Mouse (Mus musculus) ES-E14 (cell line): ENCODE measurements at regions not wholly inside any gene's neighbourhood (a gene's known extent, or its start where the extent isn't known, plus 50 kb on each side); places are given as distances from the start of the nearest gene placed in this dataset.

ENCODE experiments used
- DNase-seq: peaks from one replicate; pipeline ENCODE4 v3.0.0-alpha.2; 2013; ENCODE audit warnings: low read depth, low spot score
- H3K27ac ChIP-seq: 2 replicates; pipeline ENCODE4 v1.5.1; 2012; ENCODE audit warnings: low read depth, mild to moderate bottlenecking, low read length, moderate library complexity, mixed read lengths; ENCODE audit not compliant: poor library complexity, insufficient read depth, severe bottlenecking
- H3K36me3 ChIP-seq: 2 replicates; pipeline ENCODE4 v1.6.1; 2012; ENCODE audit warnings: mild to moderate bottlenecking, low read length, moderate library complexity, mixed read lengths; ENCODE audit not compliant: control insufficient read depth, poor library complexity, insufficient read depth, severe bottlenecking
- H3K4me1 ChIP-seq, 2 experiments: fragments of 150-350 bp in 1 of 2; sonication (generic) in 1 of 2; 2 replicates each; pipeline ENCODE4 v1.6.1; 2012; ENCODE audit warnings: low read length in 2 of 2, mild to moderate bottlenecking in 1 of 2, mixed read lengths in 1 of 2; ENCODE audit not compliant: control insufficient read depth in 2 of 2, insufficient read depth in 2 of 2, poor library complexity in 1 of 2
- H3K4me3 ChIP-seq, 2 experiments: fragments of 150-350 bp in 1 of 2; sonication (generic) in 1 of 2; 2 replicates each; pipeline ENCODE4 v1.5.1; 2012; ENCODE audit warnings: low read length in 2 of 2, low read depth in 1 of 2, mild to moderate bottlenecking in 1 of 2, mixed read lengths in 1 of 2; ENCODE audit not compliant: insufficient read depth in 1 of 2, poor library complexity in 1 of 2, severe bottlenecking in 1 of 2
- H3K9ac ChIP-seq: 2 replicates; pipeline ENCODE4 v1.6.1; 2012; ENCODE audit warnings: low read depth, mild to moderate bottlenecking, low read length, mixed read lengths; ENCODE audit not compliant: poor library complexity, insufficient read depth, severe bottlenecking
- H3K9me3 ChIP-seq: fragments of 150-350 bp; sonication (generic); 2 replicates; pipeline ENCODE4 v1.6.1; 2012; ENCODE audit warnings: low read depth, mild to moderate bottlenecking, low read length; ENCODE audit not compliant: control insufficient read depth, insufficient read depth
- CHD2 ChIP-seq: IDR thresholded peaks from 2 replicates; pipeline ENCODE4 v1.6.1; 2014; ENCODE audit warnings: mild to moderate bottlenecking, low read depth, low read length, inconsistent platforms
- HCFC1 ChIP-seq: IDR thresholded peaks from 2 replicates; pipeline ENCODE4 v1.6.1; 2012; ENCODE audit warnings: low read length, inconsistent platforms, borderline replicate concordance; ENCODE audit not compliant: insufficient read depth
- MAFK ChIP-seq: IDR thresholded peaks from 2 replicates; pipeline ENCODE4 v1.6.1; 2014; ENCODE audit warnings: mild to moderate bottlenecking, low read depth, low read length, inconsistent platforms; ENCODE audit not compliant: insufficient read depth
- ZC3H11A ChIP-seq: IDR thresholded peaks from 2 replicates; pipeline ENCODE4 v1.6.1; 2012; ENCODE audit warnings: low read depth, mild to moderate bottlenecking, inconsistent platforms, low read length, borderline replicate concordance
- ZNF384 ChIP-seq: IDR thresholded peaks from 2 replicates; pipeline ENCODE4 v1.6.1; 2012; ENCODE audit warnings: low read depth, low read length, inconsistent platforms
- in situ Hi-C, 2 experiments: fragments of 600-800 bp; cut with MboI; formaldehyde crosslinking; loops; one replicate each; pipeline ENCODE4 v1.15.1; 2025; ENCODE audit warnings: low sequenced_read_pairs in 2 of 2, inconsistent platforms in 1 of 2; ENCODE audit not compliant: unreplicated experiment in 2 of 2

- no peak for DNase-seq
- in situ Hi-C loops, result no loop called here
- no peak overlapping the region for H3K27ac ChIP-seq
- H3K9me3 ChIP-seq, result no peaks in the 10 kb centered on the region
- no peak overlapping the region for H3K4me3 ChIP-seq
- no peak for TF ChIP-seq HCFC1
- no peak for TF ChIP-seq MAFK
- TF ChIP-seq CHD2, result no peak
- TF ChIP-seq ZC3H11A, result no peak
- no peak for TF ChIP-seq ZNF384
- no peaks in the 10 kb centered on the region for H3K36me3 ChIP-seq
- peaks cover 0 to 9% of the 10 kb centered on the region in 2 experiments; a peak in 2 of 4 replicates for H3K4me1 ChIP-seq
- H3K9ac ChIP-seq, result no peak overlapping the region
Observed at GRCm38 (mm10) chr14:29796396-29796795, 74.7 kb upstream of the Cacna2d3 start.

- Histone ChIP-seq H3K27ac (no peak overlapping the region), H3K4me3 (no peak overlapping the region), H3K36me3 (no peaks in the 10 kb centered on the region), H3K9me3 (no peaks in the 10 kb centered on the region), H3K9ac (no peak overlapping the region), H3K4me1 (peaks cover 0 to 6% of the 10 kb centered on the region in 2 experiments; a peak in 2 of 4 replicates)
- in situ Hi-C loops, result no loop called here
- DNase-seq, result no peak
- TF ChIP-seq MAFK (no peak), ZC3H11A (no peak), ZNF384 (no peak), CHD2 (no peak), HCFC1 (no peak)
Observed at GRCm38 (mm10) chr14:29799852-29800251, 78.2 kb upstream of the Cacna2d3 start.

DNA sequence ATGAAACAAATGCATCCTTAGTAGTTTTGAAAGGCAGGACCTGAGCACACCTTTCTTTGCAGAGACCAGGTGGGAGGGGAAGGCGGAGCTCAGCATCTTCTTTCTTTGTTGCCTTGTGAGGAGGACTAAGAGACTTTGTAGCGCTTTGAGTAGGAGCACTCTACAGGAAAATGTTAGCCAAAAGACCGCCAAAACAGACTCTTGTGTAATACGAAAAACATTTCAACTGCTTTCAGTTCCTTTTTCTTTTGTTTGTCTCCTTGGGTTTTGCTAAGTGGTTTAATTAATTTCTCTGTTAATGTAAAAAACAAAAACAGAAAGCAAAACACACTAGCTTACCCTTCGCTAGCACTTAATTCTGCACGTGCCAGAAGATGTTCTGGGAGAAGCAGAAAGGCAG lies 83.6 kb upstream of the Cacna2d3 start:
- Histone ChIP-seq H3K4me3 (no peak overlapping the region), H3K4me1 (no peaks in the 10 kb centered on the region), H3K36me3 (no peaks in the 10 kb centered on the region), H3K9me3 (no peaks in the 10 kb centered on the region), H3K9ac (no peak overlapping the region), H3K27ac (no peak overlapping the region)
- DNase-seq, result no peak
- in situ Hi-C loops, result no loop called here
- no peak for TF ChIP-seq CHD2
- TF ChIP-seq HCFC1, result no peak
- no peak for TF ChIP-seq ZNF384
- TF ChIP-seq MAFK, result no peak
- TF ChIP-seq ZC3H11A, result no peak

GRCm38 (mm10) chr14:29807881-29808280 lies 86.2 kb upstream of the Cacna2d3 start:
- Histone ChIP-seq H3K9me3 (no peaks in the 10 kb centered on the region), H3K9ac (no peak overlapping the region), H3K4me3 (no peak overlapping the region), H3K4me1 (no peaks in the 10 kb centered on the region), H3K27ac (no peak overlapping the region), H3K36me3 (no peaks in the 10 kb centered on the region)
- no peak for TF ChIP-seq MAFK
- TF ChIP-seq HCFC1, result no peak
- no peak for TF ChIP-seq CHD2
- TF ChIP-seq ZNF384, result no peak
- TF ChIP-seq ZC3H11A, result no peak
- DNase-seq, result peak; percentile 20
- in situ Hi-C loops, result no loop called here

DNA sequence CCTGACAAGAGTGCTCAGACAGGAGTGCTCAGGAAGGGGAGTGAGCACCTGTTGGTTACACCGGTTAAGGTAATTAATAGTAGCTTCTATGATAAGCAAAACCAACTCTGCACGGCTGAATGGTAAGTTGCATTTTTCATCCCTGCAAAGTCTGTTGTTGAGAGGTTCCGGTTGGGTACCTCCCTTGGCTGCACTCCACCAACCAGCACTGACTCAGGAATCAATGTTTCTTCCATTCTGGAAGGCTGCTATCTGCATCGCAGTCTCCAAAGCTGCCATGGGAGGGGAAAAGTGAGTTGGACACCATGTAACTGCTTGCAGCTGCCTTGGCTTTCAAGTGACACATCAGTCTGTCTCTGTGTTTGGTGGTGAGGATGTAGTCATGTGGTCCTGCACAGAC lies 93.0 kb upstream of the Cacna2d3 start:
- H3K4me3 ChIP-seq, result no peak overlapping the region
- TF ChIP-seq ZC3H11A (no peak), CHD2 (no peak), HCFC1 (no peak), ZNF384 (no peak), MAFK (no peak)
- H3K36me3 ChIP-seq, result no peaks in the 10 kb centered on the region
- H3K9ac ChIP-seq, result no peak overlapping the region
- no peak overlapping the region for H3K27ac ChIP-seq
- DNase-seq, result no peak
- H3K9me3 ChIP-seq, result no peaks in the 10 kb centered on the region
- in situ Hi-C loops, result no loop called here
- H3K4me1 ChIP-seq, result no peaks in the 10 kb centered on the region
